Mouse (Mus musculus): ENCODE measurements at regions not wholly inside any gene's neighbourhood (a gene's known extent, or its start where the extent isn't known, plus 50 kb on each side); places are given as distances from the start of the nearest gene placed in this dataset.
A peak's percentile ranks its signal among the peaks of the same experiment; 100 is the strongest.

GRCm38 (mm10) chr6:22444220-22444619 is 88.2 kb upstream of the Fam3c start:
- peak; percentile 73 for DNase-seq (ENCODE audit: low read depth, low spot score)

- no peak for DNase-seq (ENCODE audit: low read depth, low spot score)
Measured at GRCm38 (mm10) chr6:22443573-22443972, 87.5 kb upstream of the Fam3c start.

GRCm38 (mm10) chr6:22443170-22443569 is 87.1 kb upstream of the Fam3c start:
- DNase-seq (ENCODE audit: low read depth, low spot score): no peak

GRCm38 (mm10) chr6:22442591-22442990 is 86.5 kb upstream of the Fam3c start:
- DNase-seq (ENCODE audit: low read depth, low spot score): no peak

GRCm38 (mm10) chr6:22439871-22440270 is 83.8 kb upstream of the Fam3c start:
- no peak for DNase-seq (ENCODE audit: low read depth, low spot score)

- DNase-seq (ENCODE audit: low read depth, low spot score): no peak
Measured at GRCm38 (mm10) chr6:22429026-22429425, 73.0 kb upstream of the Fam3c start.

GRCm38 (mm10) chr6:22424161-22424807 is 68.2 kb upstream of the Fam3c start:
- peak; percentile 84 for DNase-seq (ENCODE audit: low read depth, low spot score)

- DNase-seq (ENCODE audit: low read depth, low spot score): peak; percentile 49
Measured at GRCm38 (mm10) chr6:22423070-22423980, 67.3 kb upstream of the Fam3c start.

- DNase-seq (ENCODE audit: low read depth, low spot score): no peak
Measured at GRCm38 (mm10) chr6:22421551-22421950, 65.5 kb upstream of the Fam3c start.

- DNase-seq (ENCODE audit: low read depth, low spot score): no peak
Measured at GRCm38 (mm10) chr6:22418279-22418678, 62.2 kb upstream of the Fam3c start.

- DNase-seq (ENCODE audit: low read depth, low spot score): no peak
Measured at GRCm38 (mm10) chr6:22417189-22417588, 61.1 kb upstream of the Fam3c start.

GRCm38 (mm10) chr6:22411796-22412195 is 55.8 kb upstream of the Fam3c start:
- peak; percentile 64 for DNase-seq (ENCODE audit: low read depth, low spot score)

GRCm38 (mm10) chr6:22408808-22409589 is 53.0 kb upstream of the Fam3c start:
- peak; percentile 59 for DNase-seq (ENCODE audit: low read depth, low spot score)
